Mouse (Mus musculus): ENCODE measurements around the gene Pla2g2f.

- TF ChIP-seq EP300 (IDR thresholded peaks at IDR 0.05; ENCODE audit: insufficient read depth, low read depth, low read length) (no peak), CTCF (IDR thresholded peaks at IDR 0.05) (no peak)
These were observed 22.6 kb downstream of the Pla2g2f start for GRCm38 (mm10) chr4:138734863-138735262.
